ENCODE assay signal across 9 mouse cellular contexts in the genomic region with DNA sequence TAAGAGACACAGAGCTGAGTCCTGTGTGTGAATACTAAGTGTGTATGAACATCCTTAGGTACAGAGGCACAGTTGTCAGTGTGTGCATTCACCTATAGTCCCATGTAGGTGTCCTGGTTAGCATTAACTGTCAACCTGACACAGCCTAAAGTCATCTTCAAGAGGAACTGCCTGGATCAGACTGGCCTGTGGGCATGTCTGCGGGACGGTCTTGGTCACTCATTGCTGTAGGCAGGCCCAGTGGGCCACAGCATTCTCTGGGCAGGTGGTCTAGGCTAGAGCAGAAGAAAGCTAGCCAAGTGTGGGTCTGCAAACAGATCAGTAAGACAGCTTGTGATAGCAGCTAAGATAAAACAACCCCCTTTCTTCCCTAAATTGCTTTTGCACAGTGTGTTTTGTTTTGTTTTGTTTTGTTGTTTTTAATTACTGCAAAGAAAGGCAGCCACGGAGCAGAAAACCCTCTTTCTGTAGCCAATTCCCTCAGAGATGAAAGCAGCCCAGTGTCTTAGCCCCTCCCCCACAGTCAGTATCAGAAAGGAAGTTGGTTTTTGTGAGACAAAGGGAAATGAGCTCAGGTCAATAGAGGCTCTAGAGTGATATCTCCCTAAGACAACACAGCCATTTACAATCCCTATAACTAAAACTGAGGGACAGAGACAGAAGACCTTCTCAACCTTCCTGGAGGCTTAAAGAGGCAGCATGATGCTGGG.
DNase-seq lines count a peak whose midpoint lies in the region; ATAC-seq and TF ChIP-seq lines count a peak whose summit lies in the region.
"Had no signal": no experiment of that assay in that cellular context is flagged by ENCODE, and none has a peak within 500 bp of the region (broad histone marks: within the 10 kb centered on the region; RNA-seq: fewer than 3 reads in every experiment).

No protein-coding gene starts in this region.

- H3K79me2 ChIP-seq in MEL (ENCODE audit: control insufficient read depth, insufficient read depth, low read length, poor library complexity): no peaks in the 10 kb centered on the region

- no peak overlapping the region for H3K9ac ChIP-seq in MEL (ENCODE audit: control insufficient read depth, low read depth, low read length, poor library complexity, severe bottlenecking)
- no peak overlapping the region for H3K9ac ChIP-seq in forebrain, embryonic 15.5 days (replicated peaks)
- H3K9ac ChIP-seq: intestine, embryonic 15.5 days; midbrain, embryonic 12.5 days had no signal

- peaks cover 5 to 22% of the 10 kb centered on the region in 2 experiments for H3K4me1 ChIP-seq in MEL (ENCODE audit: control insufficient read depth in 1 of 2, insufficient read depth in 2 of 2, low read length in 2 of 2)
- no peaks in the 10 kb centered on the region for H3K4me1 ChIP-seq in forebrain, embryonic 15.5 days
- H3K4me1 ChIP-seq: intestine, embryonic 15.5 days had no signal

- H3K4me3 ChIP-seq in MEL (ENCODE audit: control insufficient read depth in 1 of 2, insufficient read depth in 1 of 2, low read depth in 2 of 2, low read length in 2 of 2): no peak overlapping the region
- no peak overlapping the region for H3K4me3 ChIP-seq in forebrain, embryonic 15.5 days
- H3K4me3 ChIP-seq: intestine, embryonic 15.5 days; midbrain, embryonic 12.5 days had no signal

- WGBS in forebrain, embryonic 15.5 days: 48% methylated on average over 3 of the region's 3 CpGs

- no peaks in the 10 kb centered on the region; a peak in 1 of 4 replicates for H3K27me3 ChIP-seq in MEL (ENCODE audit: control insufficient read depth in 1 of 2, insufficient read depth in 2 of 2, low read length in 2 of 2)
- no peaks in the 10 kb centered on the region for H3K27me3 ChIP-seq in forebrain, embryonic 15.5 days
- H3K27me3 ChIP-seq: midbrain, embryonic 12.5 days had no signal

- peak; percentile 34 for DNase-seq in kidney, postnatal 10 days
- no peak for DNase-seq in kidney, adult 11 months
- DNase-seq in MEL (ENCODE audit: low read depth, low spot score) (peak; percentile 70), adipocyte (ENCODE audit: low spot score) (no peak)
- DNase-seq in right cerebral cortex, postnatal 36 days (ENCODE audit: low spot score in 2 of 2): no peak

- no peak overlapping the region for H3K4me2 ChIP-seq in forebrain, embryonic 15.5 days (replicated peaks)
- H3K4me2 ChIP-seq: intestine, embryonic 15.5 days; midbrain, embryonic 12.5 days had no signal

- TF ChIP-seq CTCF in MEL (IDR thresholded peaks at IDR 0.05 in 2 of 3, conservative IDR thresholded peaks at IDR 0.05 in 1 of 3; ENCODE audit: control insufficient read depth in 1 of 3, insufficient read depth in 1 of 3, low read depth in 2 of 3, low read length in 3 of 3, poor library complexity in 1 of 3, severe bottlenecking in 1 of 3): no peak

- no peaks in the 10 kb centered on the region for H3K9me3 ChIP-seq in MEL (replicated peaks; ENCODE audit: insufficient read depth, low read length)
- H3K9me3 ChIP-seq in forebrain, embryonic 15.5 days: no peaks in the 10 kb centered on the region
- H3K9me3 ChIP-seq: intestine, embryonic 15.5 days; midbrain, embryonic 12.5 days had no signal

- 0 out of 2 replicates have a peak overlapping the region, but pooled peaks have one; percentile 9 for H3K27ac ChIP-seq in MEL (ENCODE audit: control insufficient read depth, low read depth, low read length)
- H3K27ac ChIP-seq in forebrain, embryonic 15.5 days (replicated peaks): no peak overlapping the region
- H3K27ac ChIP-seq: intestine, embryonic 15.5 days; midbrain, embryonic 12.5 days had no signal

- TF ChIP-seq RAD21 in MEL (IDR thresholded peaks at IDR 0.05; ENCODE audit: low read depth, low read length): no peak

- 0 out of 2 replicates have a peak, but pooled peaks have one; percentile 16 for ATAC-seq in forebrain, embryonic 15.5 days (replicated peaks)
- peak; percentile 31; the same call in 1 of the 2 replicates for ATAC-seq in neutrophil, adult 5-6 weeks (ENCODE audit: extremely low read depth, insufficient number of reproducible peaks, low FRiP score, poor library complexity, severe bottlenecking)
- ATAC-seq: intestine, embryonic 15.5 days had no signal

- no peak for TF ChIP-seq POLR2A in MEL (IDR thresholded peaks at IDR 0.05; ENCODE audit: control insufficient read depth in 1 of 2, insufficient read depth in 1 of 2, low read depth in 1 of 2, low read length in 2 of 2, poor library complexity in 1 of 2)

- H3K36me3 ChIP-seq in MEL (ENCODE audit: control insufficient read depth in 1 of 2, insufficient read depth in 2 of 2, low read length in 2 of 2): peaks cover 0 to 12% of the 10 kb centered on the region in 2 experiments; a peak in 2 of 4 replicates
- H3K36me3 ChIP-seq in forebrain, embryonic 15.5 days: no peaks in the 10 kb centered on the region
- H3K36me3 ChIP-seq: intestine, embryonic 15.5 days; midbrain, embryonic 12.5 days had no signal

- TF ChIP-seq EP300 in MEL (IDR thresholded peaks at IDR 0.05; ENCODE audit: low read depth in 1 of 2, low read length in 2 of 2): peak; percentile 20 to 26; a peak in 2 of 4 replicates

TF ChIP-seq in MEL, 35 proteins besides CTCF, POLR2A, EP300 and RAD21:
- TF ChIP-seq UBTF (IDR thresholded peaks at IDR 0.05; ENCODE audit: borderline replicate concordance, insufficient read depth, low read depth, low read length) (no peak), POLR2AphosphoS5 (IDR thresholded peaks at IDR 0.05; ENCODE audit: borderline replicate concordance, low read depth, low read length) (no peak), ZKSCAN1 (IDR thresholded peaks at IDR 0.05; ENCODE audit: low read depth, low read length) (no peak), SMC3 (IDR thresholded peaks at IDR 0.05; ENCODE audit: low read depth, low read length) (0 out of 2 replicates have a peak, but pooled peaks have one; percentile 2), ZC3H11A (IDR thresholded peaks at IDR 0.05; ENCODE audit: low read depth, low read length) (no peak)

Comparison
In these comparisons a context has a peak if more than half of its experiments do, and no peak if none do; other contexts are left out.
1. DNase-seq: peak in kidney, postnatal 10 days (single experiment) and MEL (single experiment); none in kidney, adult 11 months (single experiment), right cerebral cortex, postnatal 36 days (0 of 2) and adipocyte (single experiment).